Mouse (Mus musculus): ENCODE results near the gene Nfkbil1. TPM values are rescaled to one million over a fixed set of nuclear protein-coding genes. Genes with fewer than 3 reads are reported as not detected.

The Nfkbil1 gene
- total RNA-seq, 4 experiments from 2014 or later: 14.1 to 18.8 (median 17.1) TPM

DNA sequence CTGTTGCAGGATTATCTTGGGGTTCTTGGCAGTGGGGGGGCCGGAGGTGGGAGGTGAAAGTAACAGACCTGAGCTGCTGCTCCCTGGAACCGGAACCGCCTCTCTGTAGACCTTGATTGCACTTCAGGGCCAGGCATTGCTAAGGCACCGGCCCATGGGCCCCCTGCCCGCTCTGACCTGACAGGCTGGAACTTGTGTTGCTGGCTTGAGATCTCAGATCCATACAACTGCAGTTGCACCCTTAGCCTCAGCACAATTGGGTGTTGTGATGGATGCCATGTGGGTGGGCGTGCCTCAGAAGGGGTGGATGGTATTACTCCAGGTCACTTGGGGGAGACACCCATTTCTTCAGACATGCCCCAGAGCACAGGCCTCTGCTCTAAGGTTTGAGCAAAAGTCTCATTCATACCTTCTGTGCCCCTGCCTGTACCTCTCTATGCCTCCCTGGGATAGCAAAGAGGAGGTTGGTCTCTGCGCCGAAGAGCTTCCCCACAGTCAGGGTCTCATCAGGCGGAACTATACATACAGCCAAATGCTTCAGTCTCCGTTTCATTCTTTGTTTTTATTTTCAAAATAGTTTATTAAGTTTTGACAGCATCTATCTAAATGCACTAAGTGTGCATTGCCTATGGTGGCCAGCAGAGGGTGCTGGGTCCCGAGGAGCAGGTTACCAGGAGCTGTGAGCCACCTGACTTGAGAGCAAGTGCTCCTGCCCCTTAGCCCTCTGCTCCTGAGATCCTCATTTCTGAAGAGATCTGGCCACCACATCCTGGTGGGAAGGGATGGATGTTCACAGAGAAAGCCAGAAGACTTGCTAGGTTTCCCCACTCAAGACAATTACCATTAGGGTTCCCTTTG lies 18.9 kb upstream of the Nfkbil1 start:
- DNase-seq (ENCODE audit: low spot score in 2 of 2): peak in 1 of 2 experiments; percentile 18

DNA sequence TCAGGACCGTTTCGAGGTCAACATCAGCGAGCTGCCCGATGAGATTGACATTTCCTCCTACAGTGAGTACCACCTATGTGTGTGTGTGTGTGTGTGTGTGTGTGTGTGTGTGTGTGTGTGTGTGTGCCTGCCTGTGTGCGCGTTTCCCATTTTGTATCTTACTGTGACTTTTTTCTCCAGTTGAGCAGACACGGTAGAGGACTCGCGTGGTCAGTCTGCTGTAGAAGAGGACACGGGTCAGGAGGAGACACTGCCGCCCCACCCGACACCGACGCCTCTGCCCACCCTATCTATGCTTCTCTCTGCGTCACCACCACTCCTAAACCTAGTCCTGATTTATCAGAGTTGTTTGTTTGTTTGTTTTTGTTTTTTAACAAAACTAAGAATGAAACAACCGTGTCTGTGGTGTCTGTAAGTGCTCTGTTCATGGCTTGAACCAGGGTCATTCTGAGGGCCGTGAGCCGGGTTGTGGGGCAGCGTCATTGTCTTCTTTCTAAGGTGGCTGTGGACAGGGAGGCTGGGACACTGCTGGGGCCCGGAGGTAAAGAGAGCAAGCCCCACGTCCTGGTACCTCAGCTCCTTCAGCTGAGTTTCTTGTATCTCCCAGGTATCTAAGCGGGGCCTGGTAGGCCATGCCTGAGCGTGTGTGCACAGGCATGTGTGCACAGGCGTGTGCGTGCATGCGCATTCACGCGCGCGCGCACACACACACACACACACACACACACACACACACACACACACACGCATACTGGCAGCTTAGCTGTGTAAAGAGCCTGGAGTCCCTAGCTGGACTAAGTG lies 17.9 kb upstream of the Nfkbil1 start:
- no peak for DNase-seq (ENCODE audit: low spot score in 2 of 2)

- no peak for DNase-seq (ENCODE audit: low spot score in 2 of 2)
Observed at GRCm38 (mm10) chr17:35252619-35253292, 17.2 kb upstream of the Nfkbil1 start.

DNA sequence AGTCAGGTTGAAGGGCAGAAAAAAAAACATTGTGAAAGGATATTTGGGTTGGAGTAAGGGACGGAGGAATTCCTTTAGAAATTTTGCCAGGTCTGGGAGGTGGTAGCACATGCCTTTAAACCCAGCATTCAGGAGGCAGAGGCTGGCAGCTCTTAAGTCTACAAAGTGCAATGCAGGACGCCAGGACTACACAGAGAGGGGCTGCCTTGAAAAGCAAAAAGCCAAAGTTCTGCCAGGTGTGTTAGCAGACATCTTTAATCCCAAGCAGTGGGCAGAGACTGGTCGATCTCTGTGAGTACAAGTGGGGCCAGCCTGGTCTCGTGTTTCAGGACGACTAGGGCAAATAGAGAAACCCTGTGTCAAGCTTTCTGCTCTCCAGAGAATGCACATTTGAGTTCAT lies 16.4 kb upstream of the Nfkbil1 start:
- DNase-seq (ENCODE audit: low spot score in 2 of 2): no peak

DNA sequence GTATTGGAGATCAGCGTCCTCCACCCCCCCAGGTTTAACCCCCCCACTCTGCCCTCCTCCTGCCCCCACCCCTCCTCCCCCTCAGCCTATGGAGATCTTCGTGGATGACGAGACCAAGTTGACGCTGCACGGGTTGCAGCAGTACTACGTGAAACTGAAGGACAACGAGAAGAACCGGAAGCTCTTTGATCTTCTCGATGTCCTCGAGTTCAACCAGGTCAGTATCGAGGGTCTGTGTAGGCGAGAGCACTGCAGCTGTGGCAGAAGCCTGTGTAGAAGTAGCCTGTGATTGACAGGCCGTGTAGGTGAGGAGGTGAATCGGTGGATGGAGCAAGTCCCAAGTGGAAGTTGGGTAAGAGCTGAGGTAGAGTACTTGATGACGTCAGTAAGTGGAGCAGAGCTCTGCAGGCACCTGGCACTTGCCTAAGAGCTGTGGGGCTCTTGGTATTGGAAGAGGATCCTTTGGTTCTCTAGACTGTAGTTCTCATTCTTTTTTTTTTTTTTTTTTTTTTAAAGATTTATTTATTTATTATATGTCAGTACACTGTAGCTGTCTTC lies 15.6 kb upstream of the Nfkbil1 start:
- no peak for DNase-seq (ENCODE audit: low spot score in 2 of 2)

GRCm38 (mm10) chr17:35250348-35251120 lies 14.9 kb upstream of the Nfkbil1 start:
- DNase-seq (ENCODE audit: low spot score in 2 of 2): no peak

DNA sequence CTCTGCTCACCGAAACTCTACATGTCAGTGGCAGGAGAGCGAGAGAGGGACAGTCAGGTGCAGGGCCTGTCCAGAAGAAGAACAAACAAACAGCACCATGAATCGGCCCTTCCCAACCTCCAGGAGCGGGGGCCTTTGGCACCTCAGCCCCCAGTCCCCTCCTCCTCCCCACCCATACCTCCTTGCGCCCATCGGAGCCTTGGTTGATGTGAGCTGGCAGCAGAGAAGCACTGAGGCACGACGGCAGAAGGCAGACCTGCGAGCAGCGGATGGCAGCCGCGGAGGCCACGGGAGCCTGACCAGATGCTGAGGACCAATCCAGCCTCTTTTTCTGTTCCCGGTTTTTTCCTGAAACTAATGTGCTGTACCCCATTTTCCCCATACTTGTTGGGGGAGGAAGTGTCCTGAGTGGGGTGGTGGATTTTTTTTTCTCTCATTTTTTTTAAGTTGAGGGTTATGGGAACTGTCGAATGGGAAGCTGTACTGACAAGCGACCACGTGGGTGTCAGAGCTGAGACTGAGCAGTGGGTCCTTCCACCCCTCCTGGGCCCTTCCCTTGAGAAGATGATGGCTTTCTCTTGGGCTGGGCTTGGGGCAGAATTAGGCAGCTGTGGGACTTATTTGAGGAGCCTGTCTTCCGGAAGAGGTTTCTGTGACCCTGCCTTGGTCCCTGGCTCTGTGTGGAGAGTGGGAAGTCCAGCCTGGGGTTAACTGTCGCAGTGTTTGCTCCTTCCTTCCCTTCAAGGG lies 14.0 kb upstream of the Nfkbil1 start:
- no peak for DNase-seq (ENCODE audit: low spot score in 2 of 2)

DNA sequence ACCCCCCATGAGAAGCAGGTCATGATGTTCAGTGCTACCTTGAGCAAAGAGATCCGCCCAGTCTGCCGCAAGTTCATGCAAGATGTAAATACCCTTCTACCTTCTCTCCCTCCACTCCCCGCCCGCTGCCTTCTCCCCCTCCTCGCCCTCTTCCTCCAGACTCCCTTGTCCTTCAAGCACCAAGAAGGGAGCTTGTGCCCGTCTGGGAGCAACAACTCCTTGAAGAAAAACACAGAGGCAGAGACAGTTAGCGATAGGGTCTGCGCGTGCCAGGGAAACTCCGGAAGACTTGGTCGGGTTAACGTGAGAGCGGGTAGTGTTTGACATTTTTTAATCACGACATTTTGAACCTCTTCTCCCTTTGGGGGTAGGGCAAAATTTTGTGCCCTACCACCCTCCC lies 13.4 kb upstream of the Nfkbil1 start:
- no peak for DNase-seq (ENCODE audit: low spot score in 2 of 2)

GRCm38 (mm10) chr17:35247144-35247543 lies 11.6 kb upstream of the Nfkbil1 start:
- DNase-seq (ENCODE audit: low spot score in 2 of 2): no peak

- DNase-seq (ENCODE audit: low spot score in 2 of 2): no peak
Observed at GRCm38 (mm10) chr17:35245731-35246623, 10.4 kb upstream of the Nfkbil1 start.

DNA sequence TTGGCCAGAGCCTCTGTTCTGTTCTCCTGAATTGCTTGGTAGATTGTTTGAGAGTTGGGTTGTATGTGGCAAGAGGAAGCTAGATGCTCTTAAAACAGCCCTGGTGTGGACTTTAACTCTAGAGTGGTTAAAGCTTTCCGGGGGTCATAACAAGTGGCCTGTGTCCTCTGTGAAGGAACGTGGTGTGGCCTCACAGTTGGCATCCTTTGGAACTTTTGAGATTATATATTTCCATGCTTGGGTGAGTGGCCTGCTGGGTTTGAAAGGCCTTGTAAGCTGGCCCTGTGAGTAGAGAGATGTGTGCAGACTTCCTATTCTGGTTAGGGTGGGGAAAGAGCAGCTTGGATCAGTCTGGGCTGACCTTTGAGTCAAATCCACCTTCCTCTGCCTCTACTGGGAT lies 9.4 kb upstream of the Nfkbil1 start:
- no peak for DNase-seq (ENCODE audit: low spot score in 2 of 2)

DNA sequence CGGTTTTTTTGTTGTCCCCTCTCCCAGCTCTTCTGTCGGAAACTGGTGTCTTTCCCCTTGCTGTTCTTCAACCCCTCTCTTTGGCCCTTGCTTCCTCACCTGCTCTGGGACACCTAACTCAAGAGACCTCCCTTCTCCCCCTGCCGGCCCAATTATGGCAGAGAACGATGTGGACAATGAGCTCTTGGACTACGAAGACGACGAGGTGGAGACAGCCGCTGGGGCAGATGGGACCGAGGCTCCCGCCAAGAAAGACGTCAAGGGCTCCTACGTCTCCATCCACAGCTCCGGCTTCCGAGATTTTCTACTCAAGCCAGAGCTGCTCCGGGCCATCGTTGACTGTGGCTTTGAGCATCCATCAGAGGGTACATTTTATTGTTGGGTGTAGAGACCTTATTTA lies 7.5 kb upstream of the Nfkbil1 start:
- peak in 1 of 2 experiments; percentile 54 for DNase-seq (ENCODE audit: low spot score in 2 of 2)

GRCm38 (mm10) chr17:35242015-35242941 lies 6.7 kb upstream of the Nfkbil1 start:
- peak in 1 of 2 experiments; percentile 74 for DNase-seq (ENCODE audit: low spot score in 2 of 2)

DNA sequence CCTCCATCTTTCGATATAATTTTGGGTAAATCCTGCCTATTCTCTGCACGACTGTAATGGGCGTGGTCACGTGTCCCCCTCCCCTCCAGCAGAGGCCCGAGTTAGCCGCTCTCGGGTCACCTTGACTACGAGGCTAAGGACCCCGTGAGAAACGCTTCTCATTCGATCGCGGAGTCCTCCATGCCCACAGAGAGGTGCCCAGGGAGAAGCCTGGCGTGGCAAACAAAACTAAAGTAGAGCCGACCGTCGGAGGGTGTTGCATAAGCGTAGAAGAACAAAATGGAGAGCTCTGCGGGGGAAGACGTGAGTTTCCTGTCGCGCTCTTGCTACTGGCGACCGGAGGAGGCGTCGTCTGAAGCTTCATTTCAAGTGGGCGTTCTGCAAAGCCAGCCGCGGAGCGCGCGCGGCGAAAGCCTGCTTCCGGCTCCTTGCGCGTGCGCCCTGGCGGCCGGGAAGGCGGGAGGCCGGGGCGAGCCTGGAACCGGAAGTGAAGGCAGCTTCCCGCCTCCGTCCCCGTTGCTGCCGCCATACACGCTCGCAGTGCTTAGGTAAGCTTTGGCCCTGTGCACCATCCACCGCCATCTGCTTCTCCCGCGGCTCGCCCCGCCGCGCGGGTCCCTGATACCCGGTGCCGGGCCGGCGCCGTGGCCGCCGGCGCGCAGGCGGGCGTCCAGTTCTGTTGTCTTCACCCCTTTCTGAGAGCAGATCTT lies 5.9 kb upstream of the Nfkbil1 start, which contains the start of gene Ddx39b:
TSS of gene Ddx39b (plus strand) at position 442 of the 710 bp plus-strand sequence.
- DNase-seq (ENCODE audit: low spot score in 2 of 2): peak; percentile 96

DNA sequence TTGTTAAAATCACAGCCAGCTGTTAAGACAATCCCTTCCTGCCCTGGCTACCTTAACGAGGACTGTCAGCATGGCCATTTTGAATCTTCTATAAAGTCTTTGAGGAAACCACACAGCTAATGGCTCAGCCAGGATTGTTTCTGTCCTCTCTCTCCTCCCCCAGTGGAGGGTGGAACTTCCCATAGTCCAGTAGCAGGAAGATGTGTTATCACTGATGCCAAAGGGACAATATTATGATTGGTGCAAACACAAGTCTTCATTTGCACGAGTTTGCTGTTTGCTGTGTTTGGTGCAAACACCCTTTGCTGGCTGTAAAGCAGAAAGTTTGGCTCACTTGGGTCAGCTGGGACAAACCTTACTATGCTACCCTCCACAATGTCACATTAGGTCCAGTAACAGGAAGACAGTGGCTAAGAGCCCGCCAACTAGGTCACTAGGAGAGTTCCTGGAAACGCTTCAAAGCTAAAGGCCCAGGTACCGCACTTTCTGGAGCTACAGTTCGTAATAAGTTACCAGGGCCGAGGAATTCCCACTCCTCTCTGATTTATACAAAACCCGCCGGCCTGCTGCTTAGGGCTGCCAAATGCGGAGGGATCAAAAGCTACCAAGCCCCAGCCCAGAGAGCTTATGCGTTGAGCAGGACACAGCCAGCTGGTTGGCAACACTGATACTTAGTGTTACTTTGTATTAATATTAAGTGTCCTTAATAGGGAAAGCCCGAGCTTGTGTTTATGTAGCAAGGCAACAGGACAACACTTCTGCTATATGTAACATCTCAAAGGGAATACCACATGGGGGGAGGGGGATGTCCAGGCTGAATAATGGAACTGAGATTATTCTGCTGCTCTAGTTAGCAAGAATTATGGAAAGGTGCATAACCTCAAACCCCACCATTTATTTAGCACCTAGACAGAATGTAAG lies 5.1 kb upstream of the Nfkbil1 start:
- DNase-seq (ENCODE audit: low spot score in 2 of 2): no peak

DNA sequence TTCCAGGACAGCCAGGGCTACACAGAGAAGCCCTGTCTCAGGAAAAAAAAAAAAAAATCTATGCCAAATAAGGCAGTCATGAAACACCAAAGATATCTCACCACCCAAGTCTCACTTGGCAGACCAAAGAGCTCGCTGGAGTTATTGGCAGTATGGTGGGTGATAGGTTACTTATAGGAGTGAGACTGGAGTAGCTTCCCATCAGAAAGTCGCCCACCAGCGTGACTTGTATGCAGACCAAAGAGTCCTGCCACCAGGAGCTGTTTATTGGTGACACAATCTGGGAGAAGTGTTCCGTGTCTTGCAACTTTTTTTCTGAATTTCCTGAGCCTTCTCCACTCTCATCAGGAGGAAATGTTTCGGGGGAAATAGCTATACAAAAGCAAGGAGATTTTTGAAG lies 4.1 kb upstream of the Nfkbil1 start:
- DNase-seq (ENCODE audit: low spot score in 2 of 2): no peak

All from left cerebral cortex, adult 8-10 months (tissue).